Mouse (Mus musculus) kidney, embryonic 14.5 days (tissue): ENCODE results near the gene Plcd3. TPM values are rescaled to one million over a fixed set of nuclear protein-coding genes. Genes with fewer than 3 reads are reported as not detected.

ENCODE experiments used
- ATAC-seq: fragments of 200-750 bp; cut with Nextera tagmentation; 2 replicates; pipeline ENCODE4 v1.8.0; 2017; ENCODE audit warnings: moderate number of reproducible peaks, mild to moderate bottlenecking, moderate TSS enrichment, moderate library complexity; ENCODE audit not compliant: low FRiP score, low TSS enrichment
- H3K27ac ChIP-seq: fragments of 300-500 bp; sonication (generic); 2 replicates; pipeline ENCODE4 v1.5.1; 2014; ENCODE audit warnings: low read depth, mild to moderate bottlenecking, low read length, moderate library complexity, mixed read lengths
- H3K27me3 ChIP-seq: fragments of 300-500 bp; sonication (generic); 2 replicates; pipeline ENCODE4 v1.6.1; 2014; ENCODE audit warnings: mild to moderate bottlenecking, low read length; ENCODE audit not compliant: control insufficient read depth, insufficient read depth
- H3K36me3 ChIP-seq: fragments of 300-500 bp; sonication (generic); 2 replicates; pipeline ENCODE4 v1.6.1; 2014; ENCODE audit warnings: low read length, mixed read lengths; ENCODE audit not compliant: control insufficient read depth, insufficient read depth
- H3K4me1 ChIP-seq: fragments of 300-500 bp; sonication (generic); 2 replicates; pipeline ENCODE4 v1.6.1; 2014; ENCODE audit warnings: low read length, mixed read lengths; ENCODE audit not compliant: control insufficient read depth, insufficient read depth
- H3K4me2 ChIP-seq: fragments of 300-500 bp; sonication (generic); replicated peaks from 2 replicates; pipeline ENCODE4 v1.6.1; 2014; ENCODE audit warnings: low read depth, mild to moderate bottlenecking, low read length
- H3K4me3 ChIP-seq: fragments of 300-500 bp; sonication (generic); 2 replicates; pipeline ENCODE4 v1.5.1; 2014; ENCODE audit warnings: mild to moderate bottlenecking, low read length
- H3K9ac ChIP-seq: fragments of 300-500 bp; sonication (generic); 2 replicates; pipeline ENCODE4 v1.6.1; 2014; ENCODE audit warnings: low read depth, mild to moderate bottlenecking, low read length, moderate library complexity
- H3K9me3 ChIP-seq: fragments of 300-500 bp; sonication (generic); 2 replicates; pipeline ENCODE4 v1.6.1; 2016; ENCODE audit warnings: low read length; ENCODE audit not compliant: control insufficient read depth
- WGBS: fragments of 180-500 bp; shearing (Covaris S2); extraction: QIAGEN DNeasy Blood & Tissue Kit; methylation state at CpG from one replicate; pipeline ENCODE4 v1.1.7; 2014; 5-methylcytosine and 5-hydroxymethylcytosine counted together
- polyA plus RNA-seq: library from polyadenylated mRNA; unstranded; fragments of >200 nt; fragmentation: Nextera tagmentation; extraction: Ambion mirVana; gene quantifications from 2 replicates; pipeline ENCODE4 v1.2.1, GENCODE M21; 2014

The Plcd3 gene
- polyA plus RNA-seq, 1 experiment from 2014 or later = 3.2 TPM

- Histone ChIP-seq H3K4me1 (peaks cover 29% of the 10 kb centered on the region), H3K9ac (peak overlapping the region; percentile 40), H3K9me3 (no peaks in the 10 kb centered on the region), H3K4me3 (no peak overlapping the region), H3K27me3 (no peaks in the 10 kb centered on the region), H3K4me2 (no peak overlapping the region), H3K36me3 (peaks cover 6% of the 10 kb centered on the region; the same call in 1 of the 2 replicates), H3K27ac (peak overlapping the region; percentile 79)
- 68% methylated on average over 6 of the region's 6 CpGs for WGBS
- ATAC-seq = no peak
Observed at GRCm38 (mm10) chr11:103140763-103141100, 39.3 kb upstream of the Plcd3 start.

DNA sequence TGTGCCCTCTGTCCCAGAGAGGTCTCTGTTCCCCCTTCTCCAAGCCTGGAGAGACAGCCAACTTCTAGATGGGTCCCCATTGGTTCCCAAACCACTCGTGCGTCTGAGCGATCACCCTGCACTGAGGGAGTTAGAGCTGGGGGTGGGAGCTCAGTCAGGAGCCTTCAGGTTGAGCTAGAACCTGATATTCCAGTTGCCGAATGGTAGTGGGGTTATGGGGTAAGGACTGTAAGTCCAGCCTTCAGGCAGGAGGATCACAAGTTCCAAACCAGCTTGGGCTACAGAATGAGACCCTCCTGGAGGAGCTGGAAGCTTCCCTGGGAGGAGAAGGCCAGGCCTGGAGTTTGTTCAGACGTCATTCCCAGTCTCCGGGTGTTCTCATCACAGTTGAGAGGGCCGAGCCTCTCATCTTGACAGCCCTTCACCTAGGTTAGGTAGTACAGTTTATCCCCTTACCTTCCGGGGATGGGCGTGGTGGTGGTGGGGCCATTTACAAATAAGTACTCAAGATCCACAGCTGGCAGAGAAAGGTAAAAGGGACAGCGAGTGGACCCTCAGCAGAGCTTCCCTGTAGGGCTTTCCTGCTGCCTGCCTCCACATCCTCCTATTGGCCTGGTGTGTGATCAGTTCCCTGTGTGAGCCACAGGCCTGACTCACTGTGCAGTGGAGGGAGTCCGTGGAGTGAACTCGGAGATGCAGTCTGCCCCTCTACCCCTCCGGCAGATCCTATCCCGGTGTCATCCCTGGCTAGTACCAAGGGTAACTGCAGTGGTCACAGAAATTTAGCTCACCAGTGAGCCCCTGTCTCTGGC, 38.7 kb upstream of the Plcd3 start:
- WGBS = 80% methylated on average over 14 of the region's 14 CpGs
- no peaks in the 10 kb centered on the region for H3K9me3 ChIP-seq
- ATAC-seq = no peak
- peak overlapping the region; percentile 79 for H3K27ac ChIP-seq
- H3K36me3 ChIP-seq = peaks cover 6% of the 10 kb centered on the region; the same call in 1 of the 2 replicates
- H3K4me1 ChIP-seq = peaks cover 26% of the 10 kb centered on the region
- peak overlapping the region; percentile 40 for H3K9ac ChIP-seq
- no peak overlapping the region for H3K4me3 ChIP-seq
- no peaks in the 10 kb centered on the region for H3K27me3 ChIP-seq
- H3K4me2 ChIP-seq = no peak overlapping the region

DNA sequence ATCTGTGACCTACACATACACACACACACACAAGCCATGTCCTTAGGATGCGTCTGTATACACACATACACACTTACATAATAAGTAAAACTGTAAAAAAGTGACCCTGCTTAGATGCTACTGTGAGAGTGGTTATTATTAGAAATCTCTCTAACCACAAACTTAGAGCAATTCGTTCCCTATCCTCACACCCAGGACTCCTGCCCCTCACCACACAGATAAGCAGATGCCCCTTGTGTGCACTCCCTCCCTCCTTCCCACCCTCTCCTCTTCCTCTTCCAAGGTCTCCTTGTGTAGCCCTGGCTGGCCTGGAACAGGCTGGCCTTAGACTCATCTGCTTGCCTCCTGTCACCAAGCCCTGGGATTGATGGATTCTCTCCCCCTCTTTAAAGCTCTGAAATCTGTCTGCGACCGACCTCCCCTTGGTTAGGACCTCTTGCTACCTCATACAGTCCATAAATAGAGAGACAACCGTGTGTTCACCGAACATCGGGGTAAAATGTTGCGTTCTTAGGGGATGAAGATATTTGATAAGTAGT, 34.6 kb upstream of the Plcd3 start:
- H3K36me3 ChIP-seq = peaks cover 6% of the 10 kb centered on the region; the same call in 1 of the 2 replicates
- no peak overlapping the region for H3K9ac ChIP-seq
- no peaks in the 10 kb centered on the region for H3K27me3 ChIP-seq
- H3K4me2 ChIP-seq = no peak overlapping the region
- H3K4me3 ChIP-seq = no peak overlapping the region
- ATAC-seq = no peak
- no peak overlapping the region for H3K27ac ChIP-seq
- WGBS = 83% methylated on average over 8 of the region's 8 CpGs
- peaks cover 22% of the 10 kb centered on the region; the same call in 1 of the 2 replicates for H3K4me1 ChIP-seq
- H3K9me3 ChIP-seq = no peaks in the 10 kb centered on the region

- H3K9me3 ChIP-seq = no peaks in the 10 kb centered on the region
- 85% methylated on average over 3 of the region's 3 CpGs for WGBS
- no peak overlapping the region for H3K9ac ChIP-seq
- no peak for ATAC-seq
- peaks cover 25% of the 10 kb centered on the region; the same call in 1 of the 2 replicates for H3K4me1 ChIP-seq
- peaks cover 4% of the 10 kb centered on the region; the same call in 1 of the 2 replicates for H3K36me3 ChIP-seq
- H3K27me3 ChIP-seq = no peaks in the 10 kb centered on the region
- H3K4me3 ChIP-seq = no peak overlapping the region
- H3K4me2 ChIP-seq = no peak overlapping the region
- no peak overlapping the region for H3K27ac ChIP-seq
Observed at GRCm38 (mm10) chr11:103134221-103134620, 32.8 kb upstream of the Plcd3 start.

GRCm38 (mm10) chr11:103133456-103134185, 32.2 kb upstream of the Plcd3 start:
- H3K9ac ChIP-seq = peak overlapping the region; percentile 58
- no peaks in the 10 kb centered on the region; the same call in 1 of the 2 replicates for H3K36me3 ChIP-seq
- H3K4me1 ChIP-seq = peaks cover 25% of the 10 kb centered on the region; the same call in 1 of the 2 replicates
- H3K9me3 ChIP-seq = no peaks in the 10 kb centered on the region
- no peak for ATAC-seq
- H3K4me2 ChIP-seq = peak overlapping the region; percentile 57
- peak overlapping the region; percentile 34 for H3K4me3 ChIP-seq
- H3K27me3 ChIP-seq = no peaks in the 10 kb centered on the region
- WGBS = 62% methylated on average over 6 of the region's 6 CpGs
- H3K27ac ChIP-seq = peak overlapping the region; percentile 77; the same call in 1 of the 2 replicates

DNA sequence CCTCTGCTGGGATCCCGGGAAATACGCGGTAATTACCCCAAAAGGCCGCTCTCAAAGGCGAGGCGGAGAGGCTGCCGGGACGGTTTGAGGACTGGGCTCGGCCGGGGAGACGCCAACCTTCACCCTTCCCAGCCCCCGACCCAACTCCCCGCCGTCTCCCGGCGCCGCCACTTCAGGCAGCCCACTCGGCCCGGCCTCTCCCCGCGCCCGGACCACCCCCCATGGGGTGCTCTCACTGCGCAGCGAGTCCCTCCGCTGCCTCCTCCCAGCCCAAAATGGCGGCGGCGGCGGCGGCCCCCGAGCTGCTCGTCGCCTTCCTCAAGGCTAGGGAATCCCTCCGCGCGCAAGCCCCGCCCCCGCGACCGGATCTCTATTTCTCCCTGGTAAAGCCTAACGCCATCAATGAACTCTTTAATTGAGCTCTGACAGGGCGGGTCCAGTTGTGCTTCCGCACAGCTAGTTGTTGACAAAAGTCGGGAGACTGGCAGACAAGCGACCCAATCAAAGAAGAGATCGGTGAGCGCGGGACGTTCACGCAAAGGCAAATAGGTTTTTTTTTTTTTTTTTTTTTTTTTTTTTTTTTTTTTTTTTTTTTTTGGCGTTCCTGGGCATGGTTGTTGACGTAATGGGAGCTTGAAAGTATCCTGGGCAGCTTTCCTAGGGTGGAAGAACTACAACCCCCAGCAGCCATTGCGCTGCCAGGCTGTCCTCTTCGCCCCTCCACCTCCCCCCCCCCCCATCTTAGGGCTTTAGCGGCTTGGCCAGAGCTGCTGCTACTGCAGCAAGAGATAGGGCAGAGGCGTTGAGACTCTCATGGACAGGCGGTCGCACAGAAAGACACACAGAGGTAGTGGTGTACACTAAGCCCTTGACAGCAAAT, 31.4 kb upstream of the Plcd3 start:
- Histone ChIP-seq H3K27ac (peak overlapping the region; percentile 98), H3K36me3 (no peaks in the 10 kb centered on the region), H3K4me2 (peak overlapping the region; percentile 57), H3K4me1 (peaks cover 25% of the 10 kb centered on the region; the same call in 1 of the 2 replicates), H3K27me3 (no peaks in the 10 kb centered on the region), H3K9ac (peak overlapping the region; percentile 100), H3K9me3 (no peaks in the 10 kb centered on the region), H3K4me3 (peak overlapping the region; percentile 98)
- under 1% methylated on average over 57 of the region's 58 CpGs for WGBS
- ATAC-seq = peak; percentile 94

DNA sequence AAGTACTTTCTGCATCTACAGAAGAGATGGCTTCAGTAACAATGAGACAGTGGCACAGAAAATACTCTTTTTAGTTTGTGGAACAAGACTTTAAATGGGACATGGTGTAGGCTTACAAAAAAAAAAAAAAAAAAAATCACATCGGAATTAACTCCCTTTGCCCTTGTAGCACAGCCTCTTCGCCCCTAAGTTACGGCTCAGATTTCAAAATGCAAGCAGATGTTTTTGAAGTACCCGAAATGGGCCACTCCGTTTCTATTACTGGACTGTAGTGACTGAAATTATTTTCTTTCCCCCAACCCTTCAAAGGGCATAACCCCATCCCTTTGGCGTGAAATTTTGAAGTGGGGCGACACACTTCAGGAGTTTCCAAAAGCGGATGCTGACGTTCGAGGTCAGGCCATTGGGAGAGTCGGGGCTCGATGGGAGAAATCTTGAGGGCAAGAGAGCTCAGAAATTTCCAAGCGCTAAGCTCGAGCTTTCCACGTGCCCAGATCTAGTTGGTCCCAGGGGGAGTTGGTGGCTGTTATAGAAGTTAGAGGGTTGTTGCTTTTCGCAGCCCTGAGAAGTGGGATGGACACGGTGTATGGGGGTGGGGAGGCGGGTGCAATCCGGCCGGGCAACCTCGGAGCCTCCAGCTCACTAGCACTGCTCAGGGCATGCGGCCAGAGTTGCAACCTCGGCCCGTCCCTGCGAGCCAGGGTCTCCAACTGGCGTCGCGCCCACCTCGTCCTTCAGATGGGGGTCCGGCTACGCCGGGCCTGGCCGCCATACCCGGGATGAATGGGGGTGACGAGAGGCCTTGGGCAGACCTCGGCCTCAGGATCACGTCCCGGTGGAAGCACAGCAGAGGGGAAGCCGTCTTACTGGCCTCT, 30.5 kb upstream of the Plcd3 start, which contains the start of gene Hexim2:
TSS of gene Hexim2 (plus strand) at position 729 of the 875 bp plus-strand sequence.
- Histone ChIP-seq H3K27ac (peak within 1 kb of the TSS; percentile 98), H3K4me3 (peak within 1 kb of the TSS; percentile 98), H3K9ac (peak within 1 kb of the TSS; percentile 100), H3K4me2 (peak within 1 kb of the TSS; percentile 57), H3K4me1 (peaks cover 25% of the 10 kb centered on the region; the same call in 1 of the 2 replicates), H3K27me3 (no peaks in the 10 kb centered on the region), H3K9me3 (no peaks in the 10 kb centered on the region), H3K36me3 (no peaks in the 10 kb centered on the region)
- ATAC-seq = peak; percentile 59
- WGBS = under 1% methylated on average over 39 of the region's 39 CpGs
